Mouse (Mus musculus) ES-Bruce4 (cell line): ENCODE measurements at regions not wholly inside any gene's neighbourhood (a gene's known extent, or its start where the extent isn't known, plus 50 kb on each side); places are given as distances from the start of the nearest gene placed in this dataset.

Source experiments
- CTCF ChIP-seq: IDR thresholded peaks from one replicate; pipeline ENCODE4 v1.8.1; 2011; ENCODE audit warnings: low read depth, low read length
- EP300 ChIP-seq: IDR thresholded peaks from 2 replicates; pipeline ENCODE4 v1.6.1; 2011; ENCODE audit warnings: low read depth, low read length; ENCODE audit not compliant: insufficient read depth
- POLR2A ChIP-seq: IDR thresholded peaks from one replicate; pipeline ENCODE4 v1.8.1; 2011; ENCODE audit warnings: low read length; ENCODE audit not compliant: insufficient read depth

GRCm38 (mm10) chr4:88974535-88974934 lies 94.5 kb upstream of the Ifne start:
- no peak for TF ChIP-seq CTCF
- TF ChIP-seq EP300: no peak
- TF ChIP-seq POLR2A: no peak
